Mouse (Mus musculus): ENCODE measurements around the gene Slpi.

Gene Slpi

DNA sequence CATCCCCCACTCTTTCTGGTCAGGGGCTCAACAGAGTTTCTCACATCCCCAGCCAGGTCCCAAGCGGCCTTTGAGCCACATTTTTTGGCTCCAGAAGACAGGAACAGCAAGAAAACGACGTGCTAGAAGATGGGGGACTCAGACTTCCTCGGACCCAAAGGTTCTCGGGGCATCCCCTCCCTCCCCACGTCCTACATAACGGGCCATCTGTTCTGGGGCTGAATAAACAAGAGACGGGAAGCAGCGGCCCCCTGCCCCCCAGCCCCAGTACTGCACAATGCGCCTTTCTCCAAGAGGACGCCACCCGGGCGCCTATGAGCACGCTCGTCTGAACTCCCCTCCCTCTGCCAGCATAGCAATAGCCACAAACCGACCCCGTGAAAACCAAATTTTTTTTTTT lies at the start of gene Slpi:
Gene Slpi (minus strand): TSS at position 76 of the 400 bp plus-strand sequence.
- no peak for DNase-seq (ENCODE audit: low spot score)

GRCm38 (mm10) chr2:164438257-164438656 lies 49.4 kb upstream of the Slpi start:
- no peak for DNase-seq (ENCODE audit: low spot score)

DNA sequence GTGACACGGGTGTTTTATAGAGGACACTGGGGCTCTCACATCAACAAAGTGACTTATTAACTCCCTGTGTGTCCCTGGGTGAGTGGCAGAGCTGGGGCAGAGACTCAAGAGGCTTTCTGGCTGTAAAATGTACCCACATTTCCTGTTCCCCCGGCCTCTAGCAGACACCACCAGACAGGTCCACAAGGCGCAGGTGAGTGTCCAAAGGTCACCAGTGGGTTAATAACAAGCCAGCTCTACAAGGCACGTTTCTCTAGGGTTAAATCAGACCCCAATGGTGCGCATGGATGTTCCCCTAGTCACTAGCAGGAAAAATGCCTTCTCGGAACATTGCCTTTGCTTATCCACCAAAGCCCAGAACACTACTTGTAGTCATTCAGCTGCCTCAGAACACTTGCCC lies 48.8 kb upstream of the Slpi start:
- DNase-seq (ENCODE audit: low spot score), result no peak

GRCm38 (mm10) chr2:164436961-164437360 lies 48.1 kb upstream of the Slpi start:
- DNase-seq (ENCODE audit: low spot score), result no peak

GRCm38 (mm10) chr2:164436215-164436913 lies 47.5 kb upstream of the Slpi start:
- DNase-seq (ENCODE audit: low spot score), result no peak

DNA sequence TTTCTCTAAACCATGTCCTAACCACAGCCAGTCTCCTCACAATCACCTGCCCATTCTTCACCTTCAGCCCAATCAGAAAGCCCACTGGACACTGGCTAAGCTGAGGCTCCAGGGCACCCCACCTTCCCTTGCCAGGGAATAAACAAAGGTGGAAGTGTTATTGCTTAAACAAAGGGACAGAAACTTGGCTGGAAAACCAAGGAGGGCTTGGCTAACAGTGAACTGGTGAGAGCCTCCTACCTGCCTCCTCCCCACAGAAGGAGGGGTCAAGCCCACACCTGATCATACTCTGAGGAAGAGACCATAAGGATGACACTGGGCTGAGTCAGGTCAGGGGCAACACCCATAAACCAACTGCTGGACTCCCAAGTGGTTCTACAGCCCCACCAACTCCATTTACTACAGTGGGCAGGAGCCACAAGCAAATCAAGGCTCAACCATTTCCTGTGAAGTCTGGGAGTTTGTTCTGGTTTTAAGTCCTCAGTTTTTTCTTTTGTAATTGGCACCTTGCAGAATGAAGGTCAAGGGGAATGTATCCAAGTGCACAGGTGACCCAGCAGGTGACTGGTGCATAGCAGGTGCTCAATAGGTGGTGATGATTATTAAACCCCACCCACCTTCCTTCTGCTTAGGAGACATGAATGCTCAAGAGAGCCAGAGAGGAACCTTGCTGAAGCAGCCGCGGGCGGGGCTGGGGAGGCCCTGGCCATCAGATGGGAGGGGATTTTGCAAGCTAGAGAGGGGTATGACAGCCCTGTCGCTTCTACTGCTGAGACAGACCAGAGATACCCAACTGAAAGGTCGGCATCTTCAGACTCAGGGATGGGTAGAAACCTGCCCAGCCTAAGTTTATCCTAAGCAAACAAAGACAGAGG lies 46.6 kb upstream of the Slpi start:
- no peak for DNase-seq (ENCODE audit: low spot score)

DNA sequence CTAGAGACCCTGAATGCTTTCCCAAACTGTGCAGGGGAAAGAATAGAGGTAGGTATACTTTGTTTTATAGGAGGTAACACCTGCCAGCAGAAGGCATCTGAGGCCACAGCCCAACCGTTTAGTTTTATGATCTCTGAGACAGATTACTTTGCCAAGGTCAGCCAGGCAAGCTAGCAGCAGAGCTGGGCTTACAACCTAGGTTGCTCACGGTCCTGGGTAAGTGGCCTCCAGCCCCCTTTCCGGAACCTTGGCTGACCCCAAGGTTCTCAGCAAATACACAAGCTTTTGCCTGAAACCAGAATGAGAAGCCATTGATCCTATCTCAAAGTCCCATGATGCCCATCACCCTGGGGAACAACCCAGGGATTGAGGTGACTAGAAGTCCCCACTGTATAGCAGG lies 45.8 kb upstream of the Slpi start:
- no peak for DNase-seq (ENCODE audit: low spot score)

- DNase-seq (ENCODE audit: low spot score), result no peak
Observed at GRCm38 (mm10) chr2:164433278-164433895, 44.5 kb upstream of the Slpi start.

GRCm38 (mm10) chr2:164432541-164433191 lies 43.8 kb upstream of the Slpi start:
- DNase-seq (ENCODE audit: low spot score), result peak; percentile 52

DNA sequence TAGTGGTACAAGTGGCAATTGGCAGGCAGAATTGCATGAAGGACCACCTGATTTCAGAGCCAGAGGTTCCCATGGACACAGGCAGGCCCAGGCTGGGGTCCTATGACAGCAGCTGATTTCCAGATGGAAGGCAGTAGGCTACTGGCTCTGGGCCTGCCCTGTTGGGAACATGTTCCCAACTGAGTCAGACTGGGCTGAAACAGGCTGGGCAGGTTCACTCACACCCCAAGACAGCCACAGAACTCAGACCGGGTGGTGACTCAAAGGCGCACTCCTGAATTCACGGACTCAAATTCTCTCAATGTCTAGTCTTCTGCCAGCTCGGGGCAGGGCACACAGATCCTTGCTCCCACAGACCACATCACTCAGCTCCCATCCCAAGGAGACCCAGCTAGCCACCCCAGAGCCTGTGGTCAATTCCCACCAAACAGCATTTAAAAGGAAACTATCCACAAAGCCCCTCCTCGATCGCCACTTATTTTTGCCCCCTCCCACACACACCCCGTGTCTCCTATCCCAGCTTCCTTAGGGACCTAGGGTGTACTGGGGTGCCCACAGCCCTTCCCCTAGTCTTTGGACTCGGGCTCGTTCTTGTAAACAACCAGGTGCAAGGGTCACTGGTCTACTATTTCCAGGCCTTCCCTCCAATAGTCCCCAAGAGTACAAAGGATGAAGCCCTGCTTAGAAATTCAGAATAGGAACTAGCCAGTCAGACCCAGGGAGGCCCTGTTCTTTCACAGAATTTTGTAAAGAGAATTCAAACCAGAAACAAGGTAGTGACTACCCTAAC lies 43.0 kb upstream of the Slpi start:
- DNase-seq (ENCODE audit: low spot score), result no peak

GRCm38 (mm10) chr2:164430697-164431096 lies 41.8 kb upstream of the Slpi start:
- no peak for DNase-seq (ENCODE audit: low spot score)

DNA sequence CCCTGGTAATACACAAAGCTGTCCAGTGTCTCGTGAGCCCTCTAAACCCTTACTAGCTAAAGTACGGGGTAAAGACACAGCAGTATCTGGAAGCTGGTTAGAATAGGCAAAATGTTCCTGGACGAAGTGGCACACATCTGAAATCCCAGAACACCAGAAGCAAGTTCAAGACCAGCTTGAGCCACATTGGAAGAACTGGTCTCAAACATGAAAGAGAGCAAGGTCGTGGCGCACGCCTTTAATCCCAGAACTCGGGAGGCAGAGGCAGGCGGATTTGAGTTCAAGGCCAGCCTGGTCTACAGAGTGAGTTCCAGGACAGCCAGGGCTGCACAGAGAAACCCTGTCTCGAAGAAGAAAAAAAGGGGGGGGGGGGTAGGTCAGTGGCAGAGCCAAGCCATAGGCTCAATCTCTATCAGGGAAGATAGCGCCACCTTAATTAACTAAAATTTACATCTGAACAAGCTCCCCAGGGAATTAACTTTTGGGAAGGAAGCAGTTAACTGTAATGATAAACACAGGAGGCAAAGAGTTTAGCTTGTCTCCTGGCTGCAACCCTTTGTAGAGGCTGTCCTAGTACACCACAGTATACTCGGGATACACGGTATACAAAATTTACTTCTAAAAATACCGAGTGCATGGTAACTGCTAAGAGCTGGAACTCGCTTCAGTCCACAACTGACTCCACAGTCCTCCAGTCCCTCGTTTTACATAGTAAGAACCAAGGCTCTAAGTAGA lies 41.2 kb upstream of the Slpi start:
- no peak for DNase-seq (ENCODE audit: low spot score)

GRCm38 (mm10) chr2:164428451-164428850 lies 39.6 kb upstream of the Slpi start:
- no peak for DNase-seq (ENCODE audit: low spot score)

- no peak for DNase-seq (ENCODE audit: low spot score)
Observed at GRCm38 (mm10) chr2:164426952-164427351, 38.1 kb upstream of the Slpi start.

GRCm38 (mm10) chr2:164426121-164426520 lies 37.2 kb upstream of the Slpi start:
- no peak for DNase-seq (ENCODE audit: low spot score)

GRCm38 (mm10) chr2:164425401-164425800 lies 36.5 kb upstream of the Slpi start:
- no peak for DNase-seq (ENCODE audit: low spot score)

GRCm38 (mm10) chr2:164424406-164424805 lies 35.5 kb upstream of the Slpi start:
- no peak for DNase-seq (ENCODE audit: low spot score)

DNA sequence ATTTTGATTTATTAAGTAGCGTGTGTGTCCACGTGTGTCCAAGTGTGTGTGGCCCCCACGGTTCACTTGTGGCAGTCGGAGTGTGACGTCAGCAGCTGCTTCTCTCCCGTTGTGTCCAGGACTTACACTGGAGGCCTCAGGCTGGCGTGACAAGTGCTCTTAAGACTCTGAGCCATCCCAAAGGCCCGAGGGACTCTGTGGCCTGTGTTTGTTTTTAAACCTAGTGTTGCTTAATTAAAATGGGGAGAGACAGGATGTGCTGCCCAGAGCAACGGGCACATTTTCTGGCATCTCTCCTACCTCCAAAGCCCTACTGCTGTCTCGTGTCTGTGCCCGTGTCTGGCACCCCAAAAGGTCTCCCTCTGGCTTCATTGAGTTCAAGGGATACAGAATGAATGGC lies 34.6 kb upstream of the Slpi start:
- DNase-seq (ENCODE audit: low spot score), result no peak

DNA sequence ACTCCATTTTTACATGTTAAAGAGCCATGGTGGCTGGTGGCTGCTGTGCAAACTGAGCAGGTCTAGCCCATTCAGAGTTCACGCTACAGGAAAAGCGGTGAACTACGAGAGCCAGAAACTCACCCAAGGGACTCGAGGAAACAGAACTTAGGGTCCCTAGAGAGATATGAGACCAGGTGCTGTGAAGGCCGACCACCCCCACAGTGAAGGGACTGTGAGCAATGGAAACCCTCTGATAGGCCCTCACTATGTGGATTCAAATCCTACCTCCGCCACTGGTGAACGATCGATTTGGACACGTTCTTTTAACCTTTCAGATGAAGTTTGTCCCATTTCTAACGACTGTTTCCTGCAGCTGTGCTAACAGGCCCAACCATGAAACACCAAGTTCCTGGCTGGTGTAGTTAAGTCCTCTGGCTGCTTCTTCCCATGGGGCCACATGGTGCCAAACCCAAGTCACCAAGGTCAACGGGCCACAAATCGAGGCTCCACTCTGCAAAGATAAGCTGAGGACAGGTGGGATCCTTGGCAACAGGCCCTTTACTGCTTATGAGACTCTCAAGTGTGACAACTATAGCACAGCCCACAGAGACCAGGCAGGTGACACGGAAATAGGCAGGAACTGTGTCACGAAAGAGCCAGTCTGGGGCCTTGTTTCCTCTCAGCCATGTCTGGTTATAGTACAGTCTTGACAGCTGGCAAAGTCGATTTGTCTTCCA lies 33.9 kb upstream of the Slpi start:
- no peak for DNase-seq (ENCODE audit: low spot score)

DNA sequence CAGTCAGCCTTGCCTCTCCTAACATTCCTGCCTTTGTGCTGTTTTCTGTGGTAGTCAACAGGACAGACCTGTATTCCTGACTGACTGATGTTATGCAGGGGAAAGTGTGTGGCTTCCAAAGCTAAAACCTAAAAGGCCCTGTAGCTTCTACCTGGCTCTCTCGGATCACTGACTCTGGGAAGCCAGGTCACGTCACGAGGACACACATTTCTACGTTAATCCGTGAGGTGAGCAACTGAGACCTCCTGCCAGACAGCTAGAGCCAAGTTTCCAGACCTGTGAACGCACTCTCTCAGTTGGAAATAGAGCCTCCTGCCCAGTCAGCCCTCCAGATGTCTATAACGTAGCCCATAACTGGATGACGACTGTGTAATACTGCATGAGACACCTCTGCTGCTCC lies 33.1 kb upstream of the Slpi start:
- DNase-seq (ENCODE audit: low spot score), result no peak
